Mouse (Mus musculus): ENCODE measurements at regions not wholly inside any gene's neighbourhood (a gene's known extent, or its start where the extent isn't known, plus 50 kb on each side); places are given as distances from the start of the nearest gene placed in this dataset.

- DNase-seq (ENCODE audit: low spot score in 2 of 2): no peak
Observed at GRCm38 (mm10) chr13:37686109-37686508, 92.1 kb upstream of the Rreb1 start.

- peak in 1 of 2 experiments; percentile 39 for DNase-seq (ENCODE audit: low spot score in 2 of 2)
Observed at GRCm38 (mm10) chr13:37689127-37689777, 88.9 kb upstream of the Rreb1 start.

- DNase-seq (ENCODE audit: low spot score in 2 of 2): no peak
Observed at GRCm38 (mm10) chr13:37691855-37692445, 86.2 kb upstream of the Rreb1 start.

GRCm38 (mm10) chr13:37693617-37694016 lies 84.6 kb upstream of the Rreb1 start:
- DNase-seq (ENCODE audit: low spot score in 2 of 2): no peak

- DNase-seq (ENCODE audit: low spot score in 2 of 2): no peak
Observed at GRCm38 (mm10) chr13:37704475-37704874, 73.7 kb upstream of the Rreb1 start.

GRCm38 (mm10) chr13:37705482-37705881 lies 72.7 kb upstream of the Rreb1 start:
- DNase-seq (ENCODE audit: low spot score in 2 of 2): no peak

- no peak for DNase-seq (ENCODE audit: low spot score in 2 of 2)
Observed at GRCm38 (mm10) chr13:37710913-37711312, 67.3 kb upstream of the Rreb1 start.

GRCm38 (mm10) chr13:37712908-37713496 lies 65.2 kb upstream of the Rreb1 start:
- no peak for DNase-seq (ENCODE audit: low spot score in 2 of 2)

- DNase-seq (ENCODE audit: low spot score in 2 of 2): no peak
Observed at GRCm38 (mm10) chr13:37715058-37715712, 63.0 kb upstream of the Rreb1 start.

- no peak for DNase-seq (ENCODE audit: low spot score in 2 of 2)
Observed at GRCm38 (mm10) chr13:37715770-37716693, 62.2 kb upstream of the Rreb1 start.

GRCm38 (mm10) chr13:37717793-37718192 lies 60.4 kb upstream of the Rreb1 start:
- DNase-seq (ENCODE audit: low spot score in 2 of 2): no peak

GRCm38 (mm10) chr13:37718364-37718763 lies 59.8 kb upstream of the Rreb1 start:
- DNase-seq (ENCODE audit: low spot score in 2 of 2): no peak

Measured in adrenal gland, adult 18-20 months (tissue).